Mouse (Mus musculus) MEL (cell line): Measurements from ENCODE around the gene Gm17509.

Source experiments
- CTCF ChIP-seq, 3 experiments: IDR thresholded peaks in 2 of 3; conservative IDR thresholded peaks in 1 of 3; 2 replicates each; pipeline ENCODE4 v1.5.1; 2011 to 2012; ENCODE audit warnings: low read length in 3 of 3, low read depth in 2 of 3, mild to moderate bottlenecking in 2 of 3, improper control_type of control experiment in 1 of 3, inconsistent platforms in 1 of 3, mixed read lengths in 1 of 3, moderate library complexity in 1 of 3; ENCODE audit not compliant: control insufficient read depth in 1 of 3, insufficient read depth in 1 of 3, poor library complexity in 1 of 3, severe bottlenecking in 1 of 3
- GATA1 ChIP-seq: IDR thresholded peaks from 2 replicates; pipeline ENCODE4 v1.6.1; 2011; ENCODE audit warnings: low read depth, low read length, improper control_type of control experiment
- HCFC1 ChIP-seq: IDR thresholded peaks from 2 replicates; pipeline ENCODE4 v1.6.1; 2012; ENCODE audit warnings: low read depth, mild to moderate bottlenecking, inconsistent platforms, low read length, improper control_type of control experiment, moderate library complexity
- MYC ChIP-seq: IDR thresholded peaks from 2 replicates; pipeline ENCODE4 v1.6.1; 2011; ENCODE audit warnings: low read depth, mild to moderate bottlenecking, low read length, improper control_type of control experiment, moderate library complexity
- POLR2A ChIP-seq, 2 experiments: IDR thresholded peaks; 2 replicates each; pipeline ENCODE4 v1.6.1; 2011 to 2012; ENCODE audit warnings: low read length in 2 of 2, mild to moderate bottlenecking in 2 of 2, control low read depth in 1 of 2, improper control_type of control experiment in 1 of 2, low read depth in 1 of 2, moderate library complexity in 1 of 2; ENCODE audit not compliant: control insufficient read depth in 1 of 2, insufficient read depth in 1 of 2, poor library complexity in 1 of 2
- SMC3 ChIP-seq: IDR thresholded peaks from 2 replicates; pipeline ENCODE4 v1.6.1; 2011; ENCODE audit warnings: low read depth, low read length, improper control_type of control experiment
- ZC3H11A ChIP-seq: IDR thresholded peaks from 2 replicates; pipeline ENCODE4 v1.6.1; 2012; ENCODE audit warnings: low read depth, mild to moderate bottlenecking, inconsistent platforms, low read length, improper control_type of control experiment

DNA sequence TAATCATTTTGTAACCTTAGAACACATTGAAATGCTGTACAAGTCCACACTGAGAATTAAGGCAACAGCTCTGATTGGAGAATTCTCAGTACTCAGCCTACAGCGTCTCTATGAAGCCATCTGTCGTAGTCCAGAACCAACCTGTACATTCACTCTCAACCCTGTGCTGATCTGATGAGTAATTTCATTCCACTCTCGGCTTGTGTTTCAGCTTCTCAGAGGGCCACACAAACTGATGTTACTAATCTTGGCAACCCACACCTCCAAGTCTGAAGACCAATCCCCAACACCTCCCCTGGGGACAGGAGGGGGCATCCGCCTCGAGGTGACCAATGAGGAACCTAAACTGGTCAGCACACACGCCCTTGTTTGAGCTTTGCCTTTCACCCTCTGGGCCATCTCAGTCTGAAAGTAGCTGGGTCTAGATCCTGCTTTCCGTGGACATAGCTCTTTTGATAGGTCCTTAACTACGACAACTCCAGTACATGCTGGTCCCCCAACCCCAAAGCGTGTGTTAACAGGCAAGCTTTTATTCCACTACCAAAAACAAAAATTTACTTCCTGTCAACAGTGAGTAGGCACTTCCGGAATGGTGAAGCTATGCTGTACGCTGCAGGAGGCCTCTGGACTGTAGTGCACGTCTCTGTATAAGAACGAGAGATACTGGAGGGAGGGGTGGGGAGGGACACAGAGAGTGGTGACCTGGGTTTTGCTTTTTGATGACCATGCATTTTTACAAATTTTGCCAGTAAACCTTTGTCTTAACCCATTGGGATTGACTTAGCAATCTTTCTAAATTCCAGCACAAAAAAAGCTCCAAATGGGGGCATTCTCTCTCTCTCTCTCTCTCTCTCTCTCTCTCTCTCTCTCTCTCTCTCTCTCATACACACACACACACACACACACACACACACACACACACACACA lies 25.0 kb downstream of the Gm17509 start:
- no peak for TF ChIP-seq SMC3
- no peak for TF ChIP-seq CTCF (IDR thresholded peaks at IDR 0.05 in 2 of 3, conservative IDR thresholded peaks at IDR 0.05 in 1 of 3; ENCODE audit: control insufficient read depth in 1 of 3, insufficient read depth in 1 of 3, low read depth in 2 of 3, low read length in 3 of 3, poor library complexity in 1 of 3, severe bottlenecking in 1 of 3)
- TF ChIP-seq MYC, result no peak
- TF ChIP-seq ZC3H11A, result no peak
- TF ChIP-seq GATA1, result no peak
- TF ChIP-seq HCFC1, result no peak
- TF ChIP-seq POLR2A (IDR thresholded peaks at IDR 0.05; ENCODE audit: control insufficient read depth in 1 of 2, insufficient read depth in 1 of 2, low read depth in 1 of 2, low read length in 2 of 2, poor library complexity in 1 of 2), result no peak
